Mouse (Mus musculus): ENCODE results near the gene Bud13. TPM values are rescaled to one million over a fixed set of nuclear protein-coding genes. Genes with fewer than 3 reads are reported as not detected.

The Bud13 gene
- polyA plus RNA-seq, 2 experiments: 19.2 to 23.1 TPM

DNA sequence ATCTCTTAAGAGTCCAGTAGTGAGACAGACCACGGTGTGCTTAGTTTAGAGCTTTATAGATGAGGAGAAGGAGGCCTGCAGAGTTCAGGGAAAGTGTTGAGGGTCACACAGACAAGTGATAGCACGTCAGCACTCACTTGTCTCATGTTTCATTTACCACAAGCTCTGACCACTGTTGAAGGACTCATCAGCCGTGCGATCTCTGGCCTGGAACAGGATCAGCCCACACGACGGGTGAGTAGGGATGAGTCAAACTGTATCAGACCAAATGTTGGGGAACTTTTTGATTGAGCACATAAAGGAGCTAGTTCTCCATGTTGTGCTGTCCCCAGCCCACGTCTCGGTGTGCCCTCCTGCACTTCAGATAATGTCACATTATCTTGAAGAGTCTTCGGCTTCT is 8.3 kb upstream of the Bud13 start:
- ATAC-seq (ENCODE audit: low FRiP score, low read depth) (no peak), DNase-seq (ENCODE audit: low spot score) (no peak)
- WGBS: 90% methylated on average over 9 of the region's 9 CpGs
- Histone ChIP-seq H3K27ac (replicated peaks; ENCODE audit: low read depth, low read length) (no peak overlapping the region), H3K27me3 (ENCODE audit: control insufficient read depth, insufficient read depth, low read length) (no peaks in the 10 kb centered on the region), H3K4me1 (ENCODE audit: control insufficient read depth, insufficient read depth, low read length) (peaks cover 5% of the 10 kb centered on the region; the same call in 1 of the 2 replicates), H3K4me3 (replicated peaks; ENCODE audit: low read length) (no peak overlapping the region), H3K36me3 (ENCODE audit: control insufficient read depth, insufficient read depth, low read length) (peaks cover 47% of the 10 kb centered on the region), H3K9me3 (ENCODE audit: control insufficient read depth, low read length) (no peaks in the 10 kb centered on the region), H3K9ac (ENCODE audit: low read depth, low read length, severe bottlenecking) (no peak overlapping the region), H3K4me2 (replicated peaks; ENCODE audit: low read depth, low read length, severe bottlenecking) (no peak overlapping the region)
- no peak for TF ChIP-seq POLR2A (IDR thresholded peaks at IDR 0.05; ENCODE audit: borderline replicate concordance, extremely low read depth, insufficient read depth, insufficient read length)

GRCm38 (mm10) chr9:46298381-46298780 is 15.6 kb downstream of the Bud13 start:
- H3K27me3 ChIP-seq (ENCODE audit: control insufficient read depth, insufficient read depth, low read length): no peaks in the 10 kb centered on the region
- H3K4me3 ChIP-seq (replicated peaks; ENCODE audit: low read length): no peak overlapping the region
- ATAC-seq (ENCODE audit: low FRiP score, low read depth) (no peak), DNase-seq (ENCODE audit: low spot score) (no peak)
- H3K9ac ChIP-seq (ENCODE audit: low read depth, low read length, severe bottlenecking): no peak overlapping the region
- H3K4me2 ChIP-seq (replicated peaks; ENCODE audit: low read depth, low read length, severe bottlenecking): no peak overlapping the region
- H3K4me1 ChIP-seq (ENCODE audit: control insufficient read depth, insufficient read depth, low read length): no peaks in the 10 kb centered on the region
- 79% methylated on average over 4 of the region's 4 CpGs for WGBS
- TF ChIP-seq POLR2A (IDR thresholded peaks at IDR 0.05; ENCODE audit: borderline replicate concordance, extremely low read depth, insufficient read depth, insufficient read length): no peak
- no peaks in the 10 kb centered on the region for H3K9me3 ChIP-seq (ENCODE audit: control insufficient read depth, low read length)
- H3K27ac ChIP-seq (replicated peaks; ENCODE audit: low read depth, low read length): no peak overlapping the region
- H3K36me3 ChIP-seq (ENCODE audit: control insufficient read depth, insufficient read depth, low read length): peaks cover 62% of the 10 kb centered on the region

DNA sequence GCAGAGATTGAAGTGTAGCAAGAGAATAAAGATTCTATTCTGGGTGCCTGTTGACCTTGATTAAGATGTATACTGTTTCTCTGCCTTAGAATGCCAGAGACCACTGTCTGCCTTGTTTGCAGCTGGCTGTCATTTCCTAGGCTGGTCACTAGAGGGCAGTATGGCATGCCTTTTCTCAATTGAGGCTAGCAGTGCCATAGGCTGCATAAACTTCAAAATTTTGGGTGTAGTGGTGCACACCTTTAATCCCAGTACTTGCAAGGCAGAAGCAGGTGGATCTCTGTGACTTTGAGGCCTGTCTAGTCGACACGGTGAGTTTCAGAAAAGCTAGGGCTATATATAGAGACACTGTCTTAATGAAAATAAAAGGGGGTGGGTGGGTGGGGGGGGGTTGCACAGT is 19.3 kb downstream of the Bud13 start:
- WGBS: 16% methylated on average over 2 of the region's 2 CpGs
- TF ChIP-seq POLR2A (IDR thresholded peaks at IDR 0.05; ENCODE audit: borderline replicate concordance, extremely low read depth, insufficient read depth, insufficient read length): no peak
- H3K4me3 ChIP-seq (replicated peaks; ENCODE audit: low read length): no peak overlapping the region
- DNase-seq (ENCODE audit: low spot score): peak; percentile 69
- H3K4me2 ChIP-seq (replicated peaks; ENCODE audit: low read depth, low read length, severe bottlenecking): no peak overlapping the region
- no peaks in the 10 kb centered on the region for H3K4me1 ChIP-seq (ENCODE audit: control insufficient read depth, insufficient read depth, low read length)
- H3K9ac ChIP-seq (ENCODE audit: low read depth, low read length, severe bottlenecking): no peak overlapping the region
- H3K36me3 ChIP-seq (ENCODE audit: control insufficient read depth, insufficient read depth, low read length): peaks cover 29% of the 10 kb centered on the region
- H3K9me3 ChIP-seq (ENCODE audit: control insufficient read depth, low read length): no peaks in the 10 kb centered on the region
- no peak overlapping the region for H3K27ac ChIP-seq (replicated peaks; ENCODE audit: low read depth, low read length)
- no peak; the same call in 1 of the 2 replicates for ATAC-seq (ENCODE audit: low FRiP score, low read depth)
- H3K27me3 ChIP-seq (ENCODE audit: control insufficient read depth, insufficient read depth, low read length): no peaks in the 10 kb centered on the region

DNA sequence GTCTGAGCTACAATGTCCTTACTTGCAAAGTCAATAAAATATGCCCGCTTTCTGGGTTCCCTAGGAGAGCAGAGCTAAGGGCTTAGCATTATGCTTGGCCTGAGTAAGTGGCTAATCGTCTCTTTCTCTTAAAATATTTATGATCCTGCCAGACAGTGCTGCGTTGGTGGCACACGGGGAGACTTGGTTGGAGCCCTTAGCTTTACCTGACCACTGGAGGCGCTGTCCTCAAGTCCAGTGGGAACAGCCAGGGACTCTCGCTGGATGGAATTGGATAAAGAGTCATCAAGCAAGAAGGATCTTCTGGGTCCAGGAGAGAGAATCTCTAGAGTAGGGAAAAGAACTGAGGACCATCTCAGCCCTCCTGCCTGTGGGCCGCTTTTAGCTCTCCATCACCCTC is 26.3 kb downstream of the Bud13 start:
- ATAC-seq (ENCODE audit: low FRiP score, low read depth): no peak

GRCm38 (mm10) chr9:46314507-46314906 is 31.7 kb downstream of the Bud13 start:
- H3K4me2 ChIP-seq (replicated peaks; ENCODE audit: low read depth, low read length, severe bottlenecking): no peak overlapping the region
- no peaks in the 10 kb centered on the region for H3K27me3 ChIP-seq (ENCODE audit: control insufficient read depth, insufficient read depth, low read length)
- no peaks in the 10 kb centered on the region for H3K36me3 ChIP-seq (ENCODE audit: control insufficient read depth, insufficient read depth, low read length)
- H3K4me1 ChIP-seq (ENCODE audit: control insufficient read depth, insufficient read depth, low read length): 0 out of 2 replicates have a peak, but pooled peaks cover 3% of the 10 kb centered on the region
- no peak overlapping the region for H3K9ac ChIP-seq (ENCODE audit: low read depth, low read length, severe bottlenecking)
- TF ChIP-seq POLR2A (IDR thresholded peaks at IDR 0.05; ENCODE audit: borderline replicate concordance, extremely low read depth, insufficient read depth, insufficient read length): no peak
- no peak overlapping the region for H3K27ac ChIP-seq (replicated peaks; ENCODE audit: low read depth, low read length)
- no peak overlapping the region for H3K4me3 ChIP-seq (replicated peaks; ENCODE audit: low read length)
- DNase-seq (ENCODE audit: low spot score): peak; percentile 79
- peak; percentile 68; the same call in 1 of the 2 replicates for ATAC-seq (ENCODE audit: low FRiP score, low read depth)
- H3K9me3 ChIP-seq (ENCODE audit: control insufficient read depth, low read length): no peaks in the 10 kb centered on the region
- 8% methylated on average over 4 of the region's 4 CpGs for WGBS

More for the DNA sequence above, 26.3 kb downstream of the Bud13 start:
- Histone ChIP-seq H3K4me2 (replicated peaks; ENCODE audit: low read depth, low read length, severe bottlenecking) (no peak overlapping the region), H3K27ac (replicated peaks; ENCODE audit: low read depth, low read length) (no peak overlapping the region), H3K9ac (ENCODE audit: low read depth, low read length, severe bottlenecking) (no peak overlapping the region), H3K4me3 (replicated peaks; ENCODE audit: low read length) (no peak overlapping the region), H3K36me3 (ENCODE audit: control insufficient read depth, insufficient read depth, low read length) (no peaks in the 10 kb centered on the region), H3K4me1 (ENCODE audit: control insufficient read depth, insufficient read depth, low read length) (no peaks in the 10 kb centered on the region), H3K9me3 (ENCODE audit: control insufficient read depth, low read length) (no peaks in the 10 kb centered on the region), H3K27me3 (ENCODE audit: control insufficient read depth, insufficient read depth, low read length) (no peaks in the 10 kb centered on the region)
- 13% methylated on average over 7 of the region's 7 CpGs for WGBS
- no peak for TF ChIP-seq POLR2A (IDR thresholded peaks at IDR 0.05; ENCODE audit: borderline replicate concordance, extremely low read depth, insufficient read depth, insufficient read length)
- no peak for DNase-seq (ENCODE audit: low spot score)

DNA sequence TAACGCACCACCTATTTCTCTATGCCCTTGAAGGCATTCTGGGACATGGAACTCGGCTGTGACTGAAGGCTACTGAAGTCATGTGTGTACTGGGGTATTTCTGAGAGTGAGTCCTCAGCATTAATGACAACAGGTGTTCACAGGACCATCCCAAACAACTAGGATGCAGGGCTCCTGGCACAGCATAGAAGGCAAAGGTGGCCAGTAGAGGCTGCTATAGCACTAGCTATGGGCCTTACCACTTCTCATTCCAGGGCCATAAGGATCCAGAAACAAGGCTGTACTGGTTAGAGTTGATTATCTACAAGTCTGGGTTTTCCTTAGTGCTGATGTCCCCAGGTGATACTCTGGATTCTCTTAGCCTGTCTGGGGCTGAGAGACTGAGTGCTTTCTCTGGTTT is 32.1 kb downstream of the Bud13 start:
- Histone ChIP-seq H3K4me2 (replicated peaks; ENCODE audit: low read depth, low read length, severe bottlenecking) (no peak overlapping the region), H3K9ac (ENCODE audit: low read depth, low read length, severe bottlenecking) (no peak overlapping the region), H3K27me3 (ENCODE audit: control insufficient read depth, insufficient read depth, low read length) (no peaks in the 10 kb centered on the region), H3K36me3 (ENCODE audit: control insufficient read depth, insufficient read depth, low read length) (no peaks in the 10 kb centered on the region), H3K4me1 (ENCODE audit: control insufficient read depth, insufficient read depth, low read length) (0 out of 2 replicates have a peak, but pooled peaks cover 3% of the 10 kb centered on the region), H3K27ac (replicated peaks; ENCODE audit: low read depth, low read length) (no peak overlapping the region), H3K4me3 (replicated peaks; ENCODE audit: low read length) (no peak overlapping the region), H3K9me3 (ENCODE audit: control insufficient read depth, low read length) (no peaks in the 10 kb centered on the region)
- WGBS: 43% methylated on average over 2 of the region's 2 CpGs
- DNase-seq (ENCODE audit: low spot score) (no peak), ATAC-seq (ENCODE audit: low FRiP score, low read depth) (no peak)
- TF ChIP-seq POLR2A (IDR thresholded peaks at IDR 0.05; ENCODE audit: borderline replicate concordance, extremely low read depth, insufficient read depth, insufficient read length): no peak

Data from limb, embryonic 14.5 days (tissue).